Mouse (Mus musculus) heart, adult 2 months (tissue): ENCODE results near the gene Dnah9.

Source experiments
- CTCF ChIP-seq: fragments of 200-600 bp; IDR thresholded peaks from 2 replicates; pipeline ENCODE4 v1.8.1; 2022; ENCODE audit warnings: antibody characterized with exemption, mild to moderate bottlenecking, moderate library complexity
- EP300 ChIP-seq: fragments of 200-500 bp; IDR thresholded peaks from 2 replicates; pipeline ENCODE4 v1.6.1; 2011; ENCODE audit warnings: low read depth, low read length, control low read depth; ENCODE audit not compliant: insufficient read depth

GRCm38 (mm10) chr11:65807601-65808000 lies 360.8 kb downstream of the Dnah9 start:
- TF ChIP-seq CTCF (no peak), EP300 (no peak)
